Mouse (Mus musculus) bone marrow, adult 2 months (tissue): ENCODE measurements at regions not wholly inside any gene's neighbourhood (a gene's known extent, or its start where the extent isn't known, plus 50 kb on each side); places are given as distances from the start of the nearest gene placed in this dataset.

ENCODE experiments used
- CTCF ChIP-seq: fragments of 200-500 bp; IDR thresholded peaks from 2 replicates; pipeline ENCODE4 v1.5.1; 2011; ENCODE audit warnings: low read length, control low read depth; ENCODE audit not compliant: control insufficient read depth, insufficient read depth
- POLR2A ChIP-seq: fragments of 200-500 bp; IDR thresholded peaks from 2 replicates; pipeline ENCODE4 v1.6.1; 2011; ENCODE audit warnings: low read depth, mild to moderate bottlenecking, control low read depth, low read length, borderline replicate concordance; ENCODE audit not compliant: control insufficient read depth

- TF ChIP-seq POLR2A (no peak), CTCF (no peak)
Measured at GRCm38 (mm10) chr19:14676929-14677328, 79.1 kb upstream of the Tle4 start.
